Mouse (Mus musculus) forebrain, embryonic 12.5 days (tissue): ENCODE measurements around the gene Atg4c. TPM values are rescaled to one million over a fixed set of nuclear protein-coding genes. Genes with fewer than 3 reads are reported as not detected.

Source experiments
- ATAC-seq: fragments of 200-750 bp; cut with Nextera tagmentation; 2 replicates; pipeline ENCODE4 v1.8.0; 2017; ENCODE audit warnings: moderate TSS enrichment; ENCODE audit not compliant: low FRiP score
- H3K27ac ChIP-seq: fragments of 300-500 bp; sonication (generic); 2 replicates; pipeline ENCODE4 v1.5.1; 2016; ENCODE audit warnings: mild to moderate bottlenecking
- H3K27me3 ChIP-seq: fragments of 300-500 bp; sonication (generic); 2 replicates; pipeline ENCODE4 v1.6.1; 2016; ENCODE audit warnings: mild to moderate bottlenecking
- H3K36me3 ChIP-seq: fragments of 300-500 bp; sonication (generic); replicated peaks from 2 replicates; pipeline ENCODE4 v1.6.1; 2016; ENCODE audit warnings: mild to moderate bottlenecking
- H3K4me1 ChIP-seq: fragments of 300-500 bp; sonication (generic); 2 replicates; pipeline ENCODE4 v1.6.1; 2016
- H3K4me2 ChIP-seq: fragments of 300-500 bp; sonication (generic); 2 replicates; pipeline ENCODE4 v1.6.1; 2016; ENCODE audit warnings: mild to moderate bottlenecking, moderate library complexity
- H3K4me3 ChIP-seq: fragments of 300-500 bp; sonication (generic); replicated peaks from 2 replicates; pipeline ENCODE4 v1.5.1; 2016; ENCODE audit warnings: mild to moderate bottlenecking
- H3K9ac ChIP-seq: fragments of 300-500 bp; sonication (generic); 2 replicates; pipeline ENCODE4 v1.6.1; 2016; ENCODE audit warnings: mild to moderate bottlenecking
- H3K9me3 ChIP-seq: fragments of 300-500 bp; sonication (generic); 2 replicates; pipeline ENCODE4 v1.6.1; 2016
- WGBS: fragments of 180-500 bp; shearing (Covaris S2); methylation state at CpG from one replicate; pipeline ENCODE4 v1.1.7; 2016; 5-methylcytosine and 5-hydroxymethylcytosine counted together
- polyA plus RNA-seq: library from polyadenylated mRNA; unstranded; fragments of >200 nt; fragmentation: Nextera tagmentation; extraction: Ambion mirVana; gene quantifications from 2 replicates; pipeline ENCODE4 v1.2.1, GENCODE M21; 2016

Atg4c gene
- polyA plus RNA-seq, 1 experiment from 2014 or later = 15.6 TPM

GRCm38 (mm10) chr4:99176841-99177240 lies 16.9 kb upstream of the Atg4c start:
- Histone ChIP-seq H3K27ac (no peak overlapping the region), H3K9ac (no peak overlapping the region), H3K4me1 (0 out of 2 replicates have a peak, but pooled peaks cover 6% of the 10 kb centered on the region), H3K9me3 (no peaks in the 10 kb centered on the region), H3K4me2 (no peak overlapping the region), H3K27me3 (no peaks in the 10 kb centered on the region; the same call in 1 of the 2 replicates), H3K4me3 (no peak overlapping the region), H3K36me3 (no peaks in the 10 kb centered on the region)
- ATAC-seq = no peak
- 88% methylated on average over 7 of the region's 7 CpGs for WGBS

DNA sequence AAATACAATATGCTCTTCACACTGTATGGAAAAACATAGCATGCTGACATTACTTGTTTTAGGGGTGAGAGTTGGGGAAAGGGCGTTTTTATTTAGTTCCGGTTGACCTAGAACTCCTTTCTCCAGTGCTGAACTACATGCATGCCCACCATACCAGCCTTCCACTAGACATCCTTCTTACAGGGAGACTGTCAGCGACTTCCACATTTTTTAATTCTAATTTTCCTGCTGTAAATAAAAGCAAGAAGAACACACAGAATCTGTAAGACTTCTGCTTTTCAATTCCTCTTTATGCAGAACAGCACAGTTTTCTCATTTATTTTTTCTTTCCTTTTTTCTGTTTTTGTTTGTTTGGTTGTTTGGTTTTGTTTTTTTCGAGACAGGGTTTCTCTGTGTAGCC lies 16.5 kb upstream of the Atg4c start:
- H3K27ac ChIP-seq = no peak overlapping the region
- 93% methylated on average over 4 of the region's 4 CpGs for WGBS
- no peaks in the 10 kb centered on the region; the same call in 1 of the 2 replicates for H3K27me3 ChIP-seq
- H3K4me1 ChIP-seq = 0 out of 2 replicates have a peak, but pooled peaks cover 6% of the 10 kb centered on the region
- H3K4me2 ChIP-seq = no peak overlapping the region
- no peak overlapping the region for H3K9ac ChIP-seq
- H3K36me3 ChIP-seq = no peaks in the 10 kb centered on the region
- H3K9me3 ChIP-seq = no peaks in the 10 kb centered on the region
- ATAC-seq = no peak
- H3K4me3 ChIP-seq = no peak overlapping the region

- WGBS = 82% methylated on average over 5 of the region's 5 CpGs
- Histone ChIP-seq H3K4me2 (no peak overlapping the region), H3K9me3 (no peaks in the 10 kb centered on the region), H3K4me1 (0 out of 2 replicates have a peak, but pooled peaks cover 6% of the 10 kb centered on the region), H3K36me3 (no peaks in the 10 kb centered on the region), H3K9ac (no peak overlapping the region), H3K4me3 (no peak overlapping the region), H3K27ac (no peak overlapping the region), H3K27me3 (no peaks in the 10 kb centered on the region; the same call in 1 of the 2 replicates)
- no peak for ATAC-seq
Observed at GRCm38 (mm10) chr4:99178851-99179250, 14.9 kb upstream of the Atg4c start.

DNA sequence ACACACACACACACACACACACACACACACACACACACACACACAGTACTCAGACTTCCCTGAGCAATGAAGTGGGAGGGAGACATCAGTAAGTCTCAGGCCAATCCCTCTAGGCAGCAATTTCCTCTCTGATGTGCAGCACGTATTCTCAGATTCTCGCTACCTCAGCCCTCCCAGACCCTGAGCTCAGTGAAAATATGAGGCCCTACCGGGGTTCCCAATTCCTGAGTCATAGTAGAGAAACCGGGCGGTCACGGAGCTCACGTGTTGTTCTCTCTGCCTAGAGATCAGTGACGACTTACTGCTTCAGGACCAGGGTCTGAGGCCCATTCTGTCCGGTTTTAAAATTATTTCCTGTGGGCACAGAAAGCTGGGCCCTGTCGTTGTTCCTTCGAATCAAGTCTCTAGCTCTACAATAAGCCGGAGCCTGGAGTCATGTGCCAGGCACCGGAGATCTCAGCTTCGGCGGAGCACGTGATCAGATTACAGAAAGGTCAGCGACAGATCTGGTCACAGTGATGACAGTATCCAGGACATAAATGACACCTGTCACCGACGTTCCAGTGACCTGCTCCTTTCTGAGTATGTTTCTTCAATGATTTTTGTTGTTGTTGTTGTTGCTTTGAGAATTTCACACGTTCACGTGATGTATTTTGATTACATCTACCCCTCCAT lies 14.2 kb upstream of the Atg4c start:
- no peak for ATAC-seq
- H3K4me1 ChIP-seq = 0 out of 2 replicates have a peak, but pooled peaks cover 6% of the 10 kb centered on the region

DNA sequence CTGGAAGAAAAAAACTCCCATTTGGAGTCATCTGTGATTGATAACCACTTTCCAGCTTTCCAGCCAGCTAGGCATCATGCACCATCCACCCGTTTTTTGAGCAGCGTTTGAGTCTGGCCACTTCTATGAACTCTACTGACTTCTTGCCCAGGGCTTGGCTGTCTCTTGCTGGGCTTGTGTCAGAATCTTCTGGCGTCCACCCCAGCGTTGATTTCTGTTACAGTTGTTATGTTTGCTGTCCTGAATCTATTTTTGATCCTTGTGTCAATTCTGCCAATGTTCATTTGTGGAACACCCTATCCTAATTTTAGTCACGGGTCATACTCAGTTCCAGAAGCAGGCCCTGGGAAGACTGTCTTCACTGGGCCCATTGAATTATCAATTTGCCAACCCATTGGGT lies 12.8 kb upstream of the Atg4c start:
- H3K4me3 ChIP-seq = no peak overlapping the region
- H3K27ac ChIP-seq = no peak overlapping the region
- no peak overlapping the region for H3K9ac ChIP-seq
- H3K27me3 ChIP-seq = no peaks in the 10 kb centered on the region; the same call in 1 of the 2 replicates
- 0 out of 2 replicates have a peak, but pooled peaks cover 6% of the 10 kb centered on the region for H3K4me1 ChIP-seq
- H3K9me3 ChIP-seq = no peaks in the 10 kb centered on the region
- 87% methylated on average over 5 of the region's 5 CpGs for WGBS
- H3K4me2 ChIP-seq = no peak overlapping the region
- H3K36me3 ChIP-seq = no peaks in the 10 kb centered on the region
- no peak for ATAC-seq

More for the DNA sequence above, 14.2 kb upstream of the Atg4c start:
- Histone ChIP-seq H3K9me3 (no peaks in the 10 kb centered on the region), H3K9ac (no peak overlapping the region), H3K4me3 (no peak overlapping the region), H3K4me2 (no peak overlapping the region), H3K27ac (no peak overlapping the region), H3K27me3 (no peaks in the 10 kb centered on the region; the same call in 1 of the 2 replicates), H3K36me3 (no peaks in the 10 kb centered on the region)
- 58% methylated on average over 21 of the region's 21 CpGs for WGBS

DNA sequence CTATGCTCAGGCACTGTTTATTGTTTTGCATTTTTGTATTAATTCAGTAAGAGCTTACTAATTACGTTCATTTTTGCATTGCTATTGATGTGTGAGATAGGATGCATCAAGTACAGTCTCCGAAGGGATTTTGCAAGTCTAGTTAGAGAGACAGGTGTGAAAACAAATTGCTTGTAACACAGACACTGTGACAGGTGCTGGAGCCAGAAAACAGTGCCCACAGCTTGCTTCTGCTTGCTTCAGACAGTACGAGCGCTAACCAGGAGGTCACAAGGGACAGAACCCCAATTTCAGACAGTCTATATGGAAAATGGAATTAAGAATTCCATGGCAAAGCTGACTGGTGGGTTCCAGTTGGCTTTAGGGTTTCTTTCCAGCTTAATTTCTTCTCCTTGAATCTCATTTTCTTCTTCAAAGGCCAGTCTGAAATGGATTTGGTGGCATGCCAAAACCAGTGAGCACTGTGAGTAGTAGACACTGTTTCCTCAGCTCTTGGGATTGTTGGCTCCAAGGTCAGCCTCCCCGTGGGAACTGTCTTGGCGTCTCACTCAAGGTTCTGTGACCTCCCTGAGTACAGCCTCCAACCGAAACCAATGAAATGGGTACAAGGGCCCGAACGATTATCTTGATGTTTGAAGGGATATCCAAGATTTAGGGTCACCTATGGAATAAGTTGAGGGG lies 11.9 kb upstream of the Atg4c start:
- no peak for ATAC-seq
- WGBS = 76% methylated on average over 9 of the region's 9 CpGs
- no peak overlapping the region for H3K9ac ChIP-seq

GRCm38 (mm10) chr4:99182660-99183431 lies 10.9 kb upstream of the Atg4c start:
- no peaks in the 10 kb centered on the region; the same call in 1 of the 2 replicates for H3K27me3 ChIP-seq
- no peak overlapping the region for H3K9ac ChIP-seq
- H3K4me2 ChIP-seq = no peak overlapping the region
- 80% methylated on average over 20 of the region's 20 CpGs for WGBS
- no peak overlapping the region for H3K27ac ChIP-seq
- no peak overlapping the region for H3K4me3 ChIP-seq
- ATAC-seq = no peak
- 0 out of 2 replicates have a peak, but pooled peaks cover 6% of the 10 kb centered on the region for H3K4me1 ChIP-seq
- H3K36me3 ChIP-seq = no peaks in the 10 kb centered on the region
- H3K9me3 ChIP-seq = no peaks in the 10 kb centered on the region

More for the DNA sequence above, 11.9 kb upstream of the Atg4c start:
- no peaks in the 10 kb centered on the region for H3K36me3 ChIP-seq
- no peak overlapping the region for H3K4me3 ChIP-seq
- 0 out of 2 replicates have a peak, but pooled peaks cover 6% of the 10 kb centered on the region for H3K4me1 ChIP-seq
- H3K27me3 ChIP-seq = no peaks in the 10 kb centered on the region; the same call in 1 of the 2 replicates
- H3K9me3 ChIP-seq = no peaks in the 10 kb centered on the region
- H3K4me2 ChIP-seq = no peak overlapping the region
- no peak overlapping the region for H3K27ac ChIP-seq

DNA sequence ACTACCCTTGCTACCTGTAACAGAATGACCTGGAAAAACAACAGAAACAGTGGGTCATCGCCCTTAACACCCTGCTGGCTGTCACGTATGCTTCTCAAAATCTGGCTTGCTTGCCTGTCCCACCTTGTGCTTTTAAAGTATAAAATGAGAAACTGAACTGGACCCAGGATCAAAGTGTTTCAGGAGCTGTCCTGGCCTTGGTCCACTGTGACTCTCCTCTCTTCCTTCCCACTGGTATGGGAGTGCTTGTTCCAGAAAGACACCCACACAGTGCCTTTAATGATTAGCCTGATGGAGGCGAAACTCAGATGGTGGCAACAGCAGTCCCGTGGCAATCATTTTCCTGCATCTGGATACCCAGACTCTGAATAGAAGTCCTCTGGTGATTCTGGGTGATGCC lies 9.1 kb upstream of the Atg4c start:
- Histone ChIP-seq H3K4me1 (0 out of 2 replicates have a peak, but pooled peaks cover 1% of the 10 kb centered on the region), H3K36me3 (no peaks in the 10 kb centered on the region)
- 78% methylated on average over 4 of the region's 4 CpGs for WGBS

DNA sequence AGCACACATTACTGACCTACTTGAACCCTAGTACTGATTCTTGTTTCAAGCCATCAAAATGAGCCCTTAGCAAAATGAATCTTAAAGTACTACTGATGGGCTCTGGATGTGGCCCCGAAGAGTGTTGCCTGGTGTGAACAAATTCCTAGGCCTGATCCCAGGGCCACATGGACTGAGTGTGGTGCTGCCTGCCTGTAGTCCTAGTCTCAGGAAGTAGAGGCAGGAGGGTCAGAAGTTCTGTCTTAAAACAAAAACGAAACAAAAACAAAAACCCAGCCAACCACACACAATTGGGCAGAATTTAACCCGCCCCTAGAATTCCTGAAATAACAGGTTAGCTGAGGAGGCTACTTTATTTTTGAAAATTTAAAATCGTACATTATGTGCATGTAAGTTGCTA lies 8.4 kb upstream of the Atg4c start:
- Histone ChIP-seq H3K9ac (no peak overlapping the region), H3K27me3 (no peaks in the 10 kb centered on the region; the same call in 1 of the 2 replicates), H3K4me1 (no peaks in the 10 kb centered on the region), H3K4me3 (no peak overlapping the region), H3K4me2 (no peak overlapping the region), H3K36me3 (no peaks in the 10 kb centered on the region), H3K27ac (no peak overlapping the region), H3K9me3 (no peaks in the 10 kb centered on the region)
- 80% methylated on average over 4 of the region's 4 CpGs for WGBS
- no peak for ATAC-seq

More for the DNA sequence above, 9.1 kb upstream of the Atg4c start:
- Histone ChIP-seq H3K4me2 (no peak overlapping the region), H3K9ac (no peak overlapping the region), H3K27me3 (no peaks in the 10 kb centered on the region; the same call in 1 of the 2 replicates), H3K9me3 (no peaks in the 10 kb centered on the region), H3K4me3 (no peak overlapping the region), H3K27ac (no peak overlapping the region)
- no peak for ATAC-seq

DNA sequence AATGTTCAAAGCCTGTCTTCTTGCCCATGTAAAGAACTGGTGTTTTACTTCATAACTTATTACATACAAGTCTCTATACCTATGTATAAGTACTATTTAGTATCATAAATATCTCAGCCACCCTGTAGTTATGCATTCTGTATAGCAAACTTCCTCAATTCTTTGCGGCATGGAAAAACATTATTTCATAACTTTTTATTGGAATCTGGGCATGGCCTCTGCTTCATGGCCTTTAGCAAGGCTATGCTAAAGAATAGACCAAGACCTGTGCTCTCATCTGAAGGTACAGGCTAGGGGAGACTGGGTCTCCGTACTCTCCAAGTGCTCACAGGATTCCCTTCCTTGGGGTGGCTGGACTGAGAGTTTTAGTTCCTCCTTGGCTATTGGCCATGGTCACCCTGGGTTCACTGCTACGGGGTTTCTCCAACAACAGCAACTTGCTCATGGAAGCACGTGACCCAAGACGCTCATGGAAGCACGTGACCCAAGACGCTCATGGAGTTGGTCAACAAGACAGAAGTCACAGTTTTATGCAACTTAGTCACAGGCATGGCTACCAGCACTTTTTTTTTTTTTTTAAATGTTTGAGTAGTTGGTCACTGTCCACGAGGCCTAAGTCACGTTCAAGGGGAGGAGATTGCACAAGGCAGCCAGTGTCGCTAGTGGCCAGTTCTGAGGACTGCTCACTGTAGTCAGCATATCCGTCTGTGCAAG lies 7.2 kb upstream of the Atg4c start:
- Histone ChIP-seq H3K4me3 (no peak overlapping the region), H3K9ac (no peak overlapping the region), H3K4me1 (no peaks in the 10 kb centered on the region), H3K27ac (no peak overlapping the region), H3K27me3 (no peaks in the 10 kb centered on the region), H3K36me3 (no peaks in the 10 kb centered on the region), H3K4me2 (no peak overlapping the region), H3K9me3 (no peaks in the 10 kb centered on the region)
- WGBS = 94% methylated on average over 11 of the region's 11 CpGs
- ATAC-seq = no peak

DNA sequence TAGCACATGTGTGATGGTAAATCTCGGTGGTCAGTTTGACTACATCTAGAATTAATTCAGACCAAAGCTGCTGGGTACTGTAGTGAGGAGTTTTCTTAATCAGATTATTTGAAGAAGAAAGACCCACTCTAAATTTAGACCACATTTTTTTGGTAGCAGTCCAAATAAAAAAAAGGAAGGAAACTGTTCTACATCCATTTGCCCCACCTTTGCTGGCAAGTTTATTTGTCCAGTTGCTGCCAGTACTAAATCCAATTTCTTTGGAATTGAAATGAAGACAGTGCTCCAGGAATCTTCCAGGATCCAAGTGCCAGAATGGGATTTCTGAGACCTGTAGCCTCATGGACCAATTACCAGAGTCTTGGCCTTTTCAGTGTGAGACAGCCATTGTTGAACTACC lies 1.1 kb upstream of the Atg4c start:
- no peak overlapping the region for H3K4me3 ChIP-seq
- no peaks in the 10 kb centered on the region for H3K27me3 ChIP-seq
- no peak overlapping the region for H3K27ac ChIP-seq
- no peaks in the 10 kb centered on the region for H3K36me3 ChIP-seq
- no peaks in the 10 kb centered on the region for H3K9me3 ChIP-seq
- peaks cover 14% of the 10 kb centered on the region for H3K4me1 ChIP-seq
- no peak overlapping the region for H3K9ac ChIP-seq
- no peak overlapping the region for H3K4me2 ChIP-seq
- no peak for ATAC-seq
- WGBS = 76% methylated on average over 1 of the region's 1 CpGs
